Mouse (Mus musculus) urinary bladder, postnatal 4 days (tissue): ENCODE results near the gene Sv2c.

Source experiments
- DNase-seq, 2 experiments: peaks; one replicate each; pipeline ENCODE4 v3.0.0; 2021 to 2022; ENCODE audit warnings: low spot score in 2 of 2

Sv2c gene

GRCm38 (mm10) chr13:96052755-96053154 lies 79.6 kb downstream of the Sv2c start:
- no peak for DNase-seq

DNA sequence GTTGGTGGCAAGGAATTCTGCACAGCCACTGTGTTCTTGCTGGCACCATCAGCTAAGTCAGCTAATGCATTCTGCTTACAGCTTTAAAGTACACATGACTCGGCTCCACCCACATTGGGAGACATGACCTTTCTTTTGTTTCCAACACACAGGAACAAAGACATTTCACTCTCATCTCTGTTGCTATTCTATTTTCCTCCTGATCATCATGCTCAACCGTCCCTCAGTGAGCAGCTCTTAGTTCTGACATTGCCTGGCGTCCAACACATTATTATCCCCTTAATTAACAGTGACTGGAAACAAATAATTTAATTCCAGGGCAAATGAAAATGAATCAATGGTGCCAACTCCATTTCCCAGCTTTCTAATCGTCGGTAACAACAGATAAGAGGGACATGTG lies 87.0 kb downstream of the Sv2c start:
- no peak for DNase-seq

DNA sequence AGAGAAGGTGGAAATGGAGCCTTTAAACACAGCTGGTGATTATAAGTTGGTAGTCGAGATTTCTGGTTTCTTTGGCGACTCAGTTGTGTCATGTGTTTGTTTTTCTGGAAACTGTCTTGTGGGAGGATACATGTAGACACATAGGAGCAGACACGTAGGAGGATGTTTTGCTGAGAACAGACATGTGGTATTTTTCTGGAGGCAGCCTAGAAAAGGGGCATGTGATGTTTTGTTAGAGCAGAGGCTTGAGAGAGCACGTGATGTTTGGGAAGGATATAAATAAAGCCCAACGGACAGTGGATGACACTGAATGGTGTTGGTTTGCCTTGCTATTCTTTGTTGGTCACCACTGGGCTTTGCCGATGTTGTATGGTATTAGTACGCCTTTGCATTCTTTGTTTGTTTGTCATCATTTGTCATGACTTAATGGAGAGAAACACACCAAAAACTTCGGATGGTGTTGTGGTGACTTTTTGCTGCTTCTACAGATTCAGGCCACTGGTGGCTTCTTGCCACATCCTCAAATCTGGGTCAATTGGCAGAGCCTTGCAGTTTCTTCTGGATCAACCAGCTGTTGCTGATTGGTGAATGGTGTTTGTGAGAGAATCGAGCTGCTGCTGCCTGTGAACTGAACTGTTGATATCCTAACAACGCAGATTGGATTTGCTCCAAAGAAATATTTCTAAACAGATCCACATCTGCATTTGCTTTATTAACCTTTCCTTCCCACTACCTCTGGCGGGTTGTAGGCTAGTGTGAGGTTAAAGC lies 91.9 kb downstream of the Sv2c start:
- DNase-seq = no peak

- no peak for DNase-seq
Observed at GRCm38 (mm10) chr13:96039536-96039935, 92.8 kb downstream of the Sv2c start.

GRCm38 (mm10) chr13:96030368-96031223 lies 101.8 kb downstream of the Sv2c start:
- DNase-seq = no peak

DNA sequence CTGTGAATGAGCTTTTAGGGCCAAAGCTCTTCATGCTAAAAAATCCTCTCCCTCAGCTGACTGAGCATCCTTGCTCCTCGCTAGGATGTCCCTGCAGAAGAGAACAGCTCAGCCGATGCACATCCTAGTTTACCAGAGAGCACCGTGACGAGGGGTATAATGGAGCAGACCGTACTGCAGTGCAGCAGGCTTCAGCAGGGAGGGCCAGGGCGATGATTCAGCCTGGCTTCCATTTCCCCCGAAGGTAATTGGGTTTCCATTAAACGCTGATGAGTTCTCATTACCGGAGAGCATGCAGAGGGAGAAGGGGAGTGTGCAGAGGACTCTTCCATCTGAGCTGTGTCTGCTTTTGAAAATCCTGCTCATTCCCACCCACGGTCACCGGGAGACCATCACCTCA lies 108.5 kb downstream of the Sv2c start:
- no peak for DNase-seq

DNA sequence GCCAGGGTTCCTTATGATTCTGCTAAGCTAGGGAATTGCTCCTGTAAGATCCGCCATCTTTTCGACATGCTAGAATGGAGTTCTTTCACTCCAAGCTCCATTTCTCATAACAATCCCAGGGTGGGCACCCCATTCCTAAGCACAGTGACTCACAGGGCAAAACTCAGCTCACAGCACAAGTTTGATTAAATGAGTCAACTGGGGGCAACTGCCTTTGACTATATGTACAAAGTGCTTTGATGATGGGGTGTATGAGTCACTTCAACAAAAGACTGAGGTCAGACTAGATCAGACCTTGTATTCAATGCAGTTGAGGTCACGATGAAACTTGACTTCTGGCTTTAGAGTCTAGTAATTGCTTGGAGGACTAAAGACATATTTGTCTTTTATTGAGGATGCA lies 116.9 kb downstream of the Sv2c start:
- no peak for DNase-seq

- peak in 1 of 2 experiments; percentile 39 for DNase-seq
Observed at GRCm38 (mm10) chr13:96010861-96011511, 121.4 kb downstream of the Sv2c start.

DNA sequence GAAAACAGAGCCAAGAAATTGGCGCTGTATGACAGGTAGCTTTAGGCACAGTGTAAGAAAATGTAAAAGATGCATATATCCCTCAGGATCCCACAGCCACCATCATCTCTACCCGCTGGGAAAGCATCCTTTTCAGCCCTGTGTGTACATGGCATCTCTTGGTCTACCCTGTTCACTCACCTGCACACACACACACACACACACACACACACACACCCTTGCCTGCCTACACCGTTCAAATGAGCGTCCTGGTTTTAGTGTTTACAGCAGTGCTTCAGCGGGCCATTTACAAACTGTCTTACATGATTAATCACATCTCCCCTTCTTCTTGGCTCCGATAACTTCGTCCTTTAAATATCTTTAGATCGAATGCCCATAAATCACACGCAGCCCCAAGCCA lies 123.4 kb downstream of the Sv2c start:
- DNase-seq = peak in 1 of 2 experiments; percentile 25

- no peak for DNase-seq
Observed at GRCm38 (mm10) chr13:96008154-96008553, 124.2 kb downstream of the Sv2c start.

GRCm38 (mm10) chr13:96003539-96003938 lies 128.8 kb downstream of the Sv2c start:
- no peak for DNase-seq

GRCm38 (mm10) chr13:96002475-96002874 lies 129.9 kb downstream of the Sv2c start:
- DNase-seq = no peak

- DNase-seq = no peak
Observed at GRCm38 (mm10) chr13:95999396-95999795, 133.0 kb downstream of the Sv2c start.

DNA sequence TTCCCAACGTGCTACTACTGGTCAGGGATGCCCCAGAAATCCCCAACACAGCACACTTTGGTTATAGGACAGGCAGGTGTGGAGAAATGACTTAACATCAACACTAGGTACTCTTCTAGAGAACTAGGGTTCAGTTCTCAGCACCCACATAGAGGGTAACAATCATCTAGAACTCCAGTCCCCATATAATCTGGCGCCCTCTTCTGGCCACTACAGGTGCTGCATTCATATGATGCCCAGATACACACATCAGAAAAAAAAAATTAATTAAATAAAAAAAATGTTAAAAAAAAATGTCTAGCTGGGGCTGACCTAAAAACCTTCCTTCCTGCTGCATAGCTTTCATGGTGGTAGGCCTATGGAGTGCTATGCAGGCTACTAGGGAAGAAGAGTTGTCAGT lies 135.1 kb downstream of the Sv2c start:
- DNase-seq = no peak

- no peak for DNase-seq
Observed at GRCm38 (mm10) chr13:95994705-95995703, 137.4 kb downstream of the Sv2c start.

GRCm38 (mm10) chr13:95988181-95988580 lies 144.2 kb downstream of the Sv2c start:
- DNase-seq = no peak

- no peak for DNase-seq
Observed at GRCm38 (mm10) chr13:95987147-95987546, 145.2 kb downstream of the Sv2c start.

- DNase-seq = no peak
Observed at GRCm38 (mm10) chr13:95986375-95986774, 146.0 kb downstream of the Sv2c start.

GRCm38 (mm10) chr13:95975225-95975624 lies 157.2 kb downstream of the Sv2c start:
- no peak for DNase-seq

DNA sequence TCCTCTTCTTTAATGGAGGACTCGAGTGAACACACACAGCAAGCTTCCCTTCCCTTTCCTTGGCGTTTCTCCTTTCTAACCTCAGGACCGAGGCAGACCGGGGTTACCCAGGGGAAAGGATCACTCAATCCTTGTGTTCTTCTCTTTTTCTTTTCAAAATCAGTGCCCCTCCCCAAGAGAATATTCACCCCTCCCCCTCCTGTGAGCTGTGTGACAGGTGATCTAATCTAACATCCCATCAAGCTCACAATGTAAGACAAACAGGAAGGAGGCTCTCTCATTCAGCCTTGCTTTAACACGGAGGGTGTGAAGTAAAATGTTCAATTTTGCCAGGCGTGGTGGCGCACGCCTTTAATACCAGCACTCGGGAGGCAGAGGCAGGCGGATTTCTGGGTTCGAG lies 158.3 kb downstream of the Sv2c start:
- DNase-seq = no peak

- DNase-seq = peak; percentile 47 to 74
Observed at GRCm38 (mm10) chr13:95973368-95973958, 158.9 kb downstream of the Sv2c start.
